Mouse (Mus musculus) kidney, embryonic 14.5 days (tissue): ENCODE measurements around the gene Gm19345. TPM values are rescaled to one million over a fixed set of nuclear protein-coding genes. Genes with fewer than 3 reads are reported as not detected.

ENCODE experiments used
- ATAC-seq: fragments of 200-750 bp; cut with Nextera tagmentation; 2 replicates; pipeline ENCODE4 v1.8.0; 2017; ENCODE audit warnings: moderate number of reproducible peaks, mild to moderate bottlenecking, moderate TSS enrichment, moderate library complexity; ENCODE audit not compliant: low FRiP score, low TSS enrichment
- H3K27ac ChIP-seq: fragments of 300-500 bp; sonication (generic); 2 replicates; pipeline ENCODE4 v1.5.1; 2014; ENCODE audit warnings: low read depth, mild to moderate bottlenecking, low read length, moderate library complexity, mixed read lengths
- H3K27me3 ChIP-seq: fragments of 300-500 bp; sonication (generic); 2 replicates; pipeline ENCODE4 v1.6.1; 2014; ENCODE audit warnings: mild to moderate bottlenecking, low read length; ENCODE audit not compliant: control insufficient read depth, insufficient read depth
- H3K36me3 ChIP-seq: fragments of 300-500 bp; sonication (generic); 2 replicates; pipeline ENCODE4 v1.6.1; 2014; ENCODE audit warnings: low read length, mixed read lengths; ENCODE audit not compliant: control insufficient read depth, insufficient read depth
- H3K4me1 ChIP-seq: fragments of 300-500 bp; sonication (generic); 2 replicates; pipeline ENCODE4 v1.6.1; 2014; ENCODE audit warnings: low read length, mixed read lengths; ENCODE audit not compliant: control insufficient read depth, insufficient read depth
- H3K4me2 ChIP-seq: fragments of 300-500 bp; sonication (generic); replicated peaks from 2 replicates; pipeline ENCODE4 v1.6.1; 2014; ENCODE audit warnings: low read depth, mild to moderate bottlenecking, low read length
- H3K4me3 ChIP-seq: fragments of 300-500 bp; sonication (generic); 2 replicates; pipeline ENCODE4 v1.5.1; 2014; ENCODE audit warnings: mild to moderate bottlenecking, low read length
- H3K9ac ChIP-seq: fragments of 300-500 bp; sonication (generic); 2 replicates; pipeline ENCODE4 v1.6.1; 2014; ENCODE audit warnings: low read depth, mild to moderate bottlenecking, low read length, moderate library complexity
- H3K9me3 ChIP-seq: fragments of 300-500 bp; sonication (generic); 2 replicates; pipeline ENCODE4 v1.6.1; 2016; ENCODE audit warnings: low read length; ENCODE audit not compliant: control insufficient read depth
- WGBS: fragments of 180-500 bp; shearing (Covaris S2); extraction: QIAGEN DNeasy Blood & Tissue Kit; methylation state at CpG from one replicate; pipeline ENCODE4 v1.1.7; 2014; 5-methylcytosine and 5-hydroxymethylcytosine counted together
- polyA plus RNA-seq: library from polyadenylated mRNA; unstranded; fragments of >200 nt; fragmentation: Nextera tagmentation; extraction: Ambion mirVana; gene quantifications from 2 replicates; pipeline ENCODE4 v1.2.1, GENCODE M21; 2014

Gene Gm19345
- polyA plus RNA-seq, 1 experiment from 2014 or later, result not detected

GRCm38 (mm10) chr7:19859740-19860139 lies 7.9 kb downstream of the Gm19345 start:
- H3K9ac ChIP-seq, result no peak overlapping the region
- no peak overlapping the region for H3K27ac ChIP-seq
- no peaks in the 10 kb centered on the region; the same call in 1 of the 2 replicates for H3K27me3 ChIP-seq
- H3K4me3 ChIP-seq, result no peak overlapping the region
- H3K4me2 ChIP-seq, result no peak overlapping the region
- H3K36me3 ChIP-seq, result no peaks in the 10 kb centered on the region
- 72% methylated on average over 10 of the region's 10 CpGs for WGBS
- no peaks in the 10 kb centered on the region for H3K4me1 ChIP-seq
- ATAC-seq, result no peak
- no peaks in the 10 kb centered on the region for H3K9me3 ChIP-seq

- H3K36me3 ChIP-seq, result no peaks in the 10 kb centered on the region
- WGBS, result 78% methylated on average over 9 of the region's 9 CpGs
- no peak within 1 kb of the TSS for H3K4me3 ChIP-seq
- H3K9ac ChIP-seq, result no peak within 1 kb of the TSS
- H3K4me1 ChIP-seq, result no peaks in the 10 kb centered on the region
- no peak for ATAC-seq
- H3K9me3 ChIP-seq, result no peaks in the 10 kb centered on the region
- no peak within 1 kb of the TSS for H3K4me2 ChIP-seq
- H3K27ac ChIP-seq, result no peak within 1 kb of the TSS
- H3K27me3 ChIP-seq, result no peaks in the 10 kb centered on the region; the same call in 1 of the 2 replicates
These were observed 9.4 kb downstream of the Gm19345 start, which contains the start of gene Ceacam16 for GRCm38 (mm10) chr7:19861199-19861598. Gene Ceacam16, minus strand, starts transcription at chr7:19861299.

- Histone ChIP-seq H3K9ac (no peak overlapping the region), H3K27me3 (no peaks in the 10 kb centered on the region), H3K27ac (no peak overlapping the region), H3K36me3 (no peaks in the 10 kb centered on the region), H3K4me1 (no peaks in the 10 kb centered on the region), H3K9me3 (no peaks in the 10 kb centered on the region), H3K4me2 (no peak overlapping the region), H3K4me3 (no peak overlapping the region)
- no peak for ATAC-seq
- WGBS, result 35% methylated on average over 2 of the region's 2 CpGs
These were observed 12.4 kb downstream of the Gm19345 start for GRCm38 (mm10) chr7:19864241-19864640.

- ATAC-seq, result no peak
- WGBS, result 80% methylated on average over 8 of the region's 8 CpGs
- H3K9ac ChIP-seq, result no peak overlapping the region
- no peaks in the 10 kb centered on the region for H3K4me1 ChIP-seq
- no peaks in the 10 kb centered on the region for H3K9me3 ChIP-seq
- no peak overlapping the region for H3K27ac ChIP-seq
- no peaks in the 10 kb centered on the region for H3K36me3 ChIP-seq
- H3K4me3 ChIP-seq, result no peak overlapping the region
- H3K4me2 ChIP-seq, result no peak overlapping the region
- H3K27me3 ChIP-seq, result no peaks in the 10 kb centered on the region
These were observed 13.6 kb downstream of the Gm19345 start for GRCm38 (mm10) chr7:19865246-19866036.

GRCm38 (mm10) chr7:19866490-19866889 lies 14.7 kb downstream of the Gm19345 start:
- 61% methylated on average over 6 of the region's 6 CpGs for WGBS
- ATAC-seq, result no peak
- Histone ChIP-seq H3K9me3 (no peaks in the 10 kb centered on the region), H3K9ac (no peak overlapping the region), H3K4me1 (no peaks in the 10 kb centered on the region), H3K4me3 (no peak overlapping the region), H3K27ac (no peak overlapping the region), H3K36me3 (no peaks in the 10 kb centered on the region), H3K27me3 (no peaks in the 10 kb centered on the region), H3K4me2 (no peak overlapping the region)

- ATAC-seq, result no peak
- Histone ChIP-seq H3K9me3 (no peaks in the 10 kb centered on the region), H3K27ac (no peak overlapping the region), H3K4me1 (no peaks in the 10 kb centered on the region), H3K9ac (no peak overlapping the region), H3K36me3 (no peaks in the 10 kb centered on the region), H3K27me3 (no peaks in the 10 kb centered on the region), H3K4me2 (no peak overlapping the region), H3K4me3 (no peak overlapping the region)
- 89% methylated on average over 16 of the region's 16 CpGs for WGBS
These were observed 16.1 kb downstream of the Gm19345 start for GRCm38 (mm10) chr7:19867751-19868399.

DNA sequence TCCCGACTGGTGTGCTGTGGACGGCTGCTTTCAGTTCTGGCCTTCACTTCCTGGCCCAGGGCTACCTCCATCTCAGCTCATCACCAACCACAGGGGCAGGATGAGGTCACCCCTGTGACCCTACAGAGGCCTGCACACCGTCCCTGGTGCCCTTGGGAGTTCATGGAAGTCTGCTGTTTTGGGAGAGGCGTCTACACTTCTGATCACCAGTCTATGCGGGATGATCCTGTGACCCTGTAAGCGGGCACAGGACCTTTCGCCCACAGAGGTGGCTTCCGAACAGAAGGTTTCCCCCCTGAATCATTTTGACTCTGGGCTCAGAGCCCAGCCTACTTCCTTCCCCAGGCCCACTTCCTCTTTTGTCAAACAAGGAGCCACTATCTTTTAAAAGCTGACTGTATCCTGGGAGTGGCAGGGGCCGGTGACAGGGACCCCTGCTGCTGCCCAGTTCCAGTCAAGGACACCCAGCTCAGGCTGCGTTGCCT lies 19.4 kb downstream of the Gm19345 start:
- no peak for ATAC-seq
- Histone ChIP-seq H3K9ac (no peak overlapping the region), H3K27me3 (no peaks in the 10 kb centered on the region), H3K9me3 (no peaks in the 10 kb centered on the region), H3K4me1 (no peaks in the 10 kb centered on the region), H3K4me2 (no peak overlapping the region), H3K4me3 (no peak overlapping the region), H3K27ac (no peak overlapping the region), H3K36me3 (no peaks in the 10 kb centered on the region)
- 71% methylated on average over 10 of the region's 10 CpGs for WGBS

- H3K36me3 ChIP-seq, result no peaks in the 10 kb centered on the region
- H3K9me3 ChIP-seq, result no peaks in the 10 kb centered on the region
- no peak for ATAC-seq
- H3K4me3 ChIP-seq, result no peak overlapping the region
- H3K27me3 ChIP-seq, result no peaks in the 10 kb centered on the region
- H3K4me2 ChIP-seq, result no peak overlapping the region
- H3K4me1 ChIP-seq, result no peaks in the 10 kb centered on the region
- H3K9ac ChIP-seq, result no peak overlapping the region
- no peak overlapping the region for H3K27ac ChIP-seq
- 49% methylated on average over 5 of the region's 5 CpGs for WGBS
These were observed 20.3 kb downstream of the Gm19345 start for GRCm38 (mm10) chr7:19871943-19872601.
